Mouse (Mus musculus) kidney, adult 9 months (tissue): ENCODE measurements at regions not wholly inside any gene's neighbourhood (a gene's known extent, or its start where the extent isn't known, plus 50 kb on each side); places are given as distances from the start of the nearest gene placed in this dataset.

ENCODE experiments used
- DNase-seq: peaks from one replicate; pipeline ENCODE4 v3.0.0; 2022

DNA sequence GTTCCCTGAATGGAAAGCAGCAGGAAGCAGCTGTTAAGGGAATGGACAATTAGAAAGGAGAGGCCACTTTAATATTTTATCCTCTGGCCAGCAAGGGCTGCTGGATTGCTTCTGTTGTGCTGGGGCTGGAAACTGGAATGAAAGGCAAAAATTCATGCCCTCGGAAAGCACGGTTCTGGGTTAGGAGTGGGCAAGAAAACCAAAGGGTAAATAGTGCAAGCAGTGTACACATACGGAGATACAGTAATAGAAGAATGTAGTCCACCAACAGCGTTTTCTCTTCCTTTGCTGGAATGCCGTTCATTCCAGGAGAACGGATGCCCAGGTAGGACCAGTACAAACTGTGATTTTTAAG, 50.8 kb upstream of the Zfr start:
- no peak for DNase-seq

GRCm38 (mm10) chr15:12066176-12066856, 51.3 kb upstream of the Zfr start:
- DNase-seq, result peak; percentile 60

DNA sequence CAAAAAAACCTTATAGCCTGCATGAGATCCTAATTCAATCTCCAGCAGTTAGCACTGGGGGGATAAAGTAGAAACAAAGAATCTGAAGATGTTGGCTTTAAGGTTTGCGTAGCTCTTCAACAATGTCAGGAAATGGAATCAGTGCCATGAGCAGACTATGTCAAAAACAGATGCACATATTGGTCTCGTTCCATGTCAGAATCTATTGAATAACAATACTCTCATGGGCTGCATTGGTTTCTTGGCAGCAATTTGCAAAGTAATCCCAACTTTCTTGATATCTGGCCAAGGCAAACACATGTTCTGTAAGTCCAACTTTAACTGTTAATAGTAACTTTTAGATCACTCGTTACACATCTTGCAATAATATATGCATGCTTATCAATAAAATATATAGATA, 58.1 kb upstream of the Sub1 start:
- DNase-seq, result no peak

- DNase-seq, result no peak
Observed at GRCm38 (mm10) chr15:12053610-12054009, 56.8 kb upstream of the Sub1 start.

DNA sequence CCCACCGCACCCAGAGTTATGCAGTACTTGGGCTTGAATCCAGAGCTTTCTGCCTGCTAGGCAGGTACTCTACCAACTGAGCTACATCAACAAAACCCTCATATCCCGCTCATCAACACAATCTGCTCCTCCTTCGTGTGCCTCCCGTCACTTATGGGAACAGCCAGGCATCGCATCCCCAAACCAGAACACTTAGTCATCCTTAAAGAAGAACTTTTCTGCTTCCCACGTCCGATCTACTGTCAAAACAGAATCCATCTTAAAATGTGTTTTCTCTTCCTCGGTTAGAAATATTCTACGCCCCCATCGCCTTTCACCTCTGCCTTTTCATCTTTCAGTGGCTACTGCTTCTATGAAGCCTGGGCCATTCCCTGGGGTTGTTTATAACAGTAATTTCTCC, 52.2 kb upstream of the Sub1 start:
- no peak for DNase-seq

DNA sequence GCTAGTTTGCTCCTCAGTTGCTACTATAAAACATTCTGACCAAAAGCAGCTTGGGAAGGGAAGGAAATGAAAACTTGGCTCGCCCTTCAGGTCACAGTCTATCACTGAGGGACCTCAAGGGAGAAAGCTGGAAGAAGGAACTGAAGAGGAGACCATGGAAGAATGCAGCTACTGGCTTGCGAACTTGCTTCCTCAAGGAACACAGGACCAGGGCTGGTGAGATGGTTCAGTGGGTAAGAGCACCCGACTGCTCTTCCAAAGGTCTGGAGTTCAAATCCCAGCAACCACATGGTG, 51.4 kb upstream of the Sub1 start:
- no peak for DNase-seq

GRCm38 (mm10) chr15:12047349-12048213, 50.8 kb upstream of the Sub1 start:
- no peak for DNase-seq
